Mouse (Mus musculus) cerebellum, adult 9-10 months (tissue): Measurements from ENCODE around the gene Rragd.
"Not testable (repeated sequence)": the region's sequence is repeated elsewhere in the genome, so short reads cannot be mapped to it uniquely, and the experiment has no call there.

Experiments
- DNase-seq: peaks from one replicate; pipeline ENCODE4 v3.0.0; 2022

The Rragd gene

GRCm38 (mm10) chr4:32987006-32987405, 4.2 kb downstream of the Rragd start:
- no peak for DNase-seq

- DNase-seq: peak; percentile 65
Observed at GRCm38 (mm10) chr4:32989346-32989745, 6.5 kb downstream of the Rragd start.

- DNase-seq: no peak
Observed at GRCm38 (mm10) chr4:32994168-32994567, 11.3 kb downstream of the Rragd start.

GRCm38 (mm10) chr4:32996083-32996482, 13.2 kb downstream of the Rragd start:
- no peak for DNase-seq

GRCm38 (mm10) chr4:32997571-32997970, 14.7 kb downstream of the Rragd start:
- DNase-seq: no peak

- no peak for DNase-seq
Observed at GRCm38 (mm10) chr4:32998996-32999395, 16.2 kb downstream of the Rragd start.

- no peak for DNase-seq
Observed at GRCm38 (mm10) chr4:33002081-33002480, 19.2 kb downstream of the Rragd start.

- DNase-seq: not testable (repeated sequence)
Observed at GRCm38 (mm10) chr4:33005595-33006470, 23.0 kb downstream of the Rragd start.

- no peak for DNase-seq
Observed at GRCm38 (mm10) chr4:33006844-33007243, 24.0 kb downstream of the Rragd start.

- no peak for DNase-seq
Observed at GRCm38 (mm10) chr4:33007443-33008217, 24.8 kb downstream of the Rragd start.

- no peak for DNase-seq
Observed at GRCm38 (mm10) chr4:33010078-33010477, 27.2 kb downstream of the Rragd start.

- no peak for DNase-seq
Observed at GRCm38 (mm10) chr4:33012484-33012883, 29.6 kb downstream of the Rragd start.

- peak; percentile 93 for DNase-seq
Observed at GRCm38 (mm10) chr4:33018361-33018999, 35.6 kb downstream of the Rragd start.

GRCm38 (mm10) chr4:33024420-33024819, 41.6 kb downstream of the Rragd start:
- DNase-seq: no peak

- DNase-seq: no peak
Observed at GRCm38 (mm10) chr4:33029104-33029503, 46.3 kb downstream of the Rragd start.

- DNase-seq: peak; percentile 59
Observed at GRCm38 (mm10) chr4:33030264-33031194, 47.7 kb downstream of the Rragd start.

- DNase-seq: peak; percentile 87
Observed at GRCm38 (mm10) chr4:33031195-33031960, 48.5 kb downstream of the Rragd start, which contains the start of gene Ube2j1. TSS of gene Ube2j1 (plus strand) at chr4:33031416.

GRCm38 (mm10) chr4:33032045-33032444, 49.2 kb downstream of the Rragd start:
- DNase-seq: peak; percentile 36

- DNase-seq: no peak
Observed at GRCm38 (mm10) chr4:33033515-33033914, 50.7 kb downstream of the Rragd start.

- DNase-seq: no peak
Observed at GRCm38 (mm10) chr4:33039826-33040225, 57.0 kb downstream of the Rragd start.

- DNase-seq: no peak
Observed at GRCm38 (mm10) chr4:33049601-33050000, 66.8 kb downstream of the Rragd start.
